Mouse (Mus musculus): Measurements from ENCODE around the gene Actb.
"Not testable (repeated sequence)": the region's sequence is repeated elsewhere in the genome, so short reads cannot be mapped to it uniquely, and the experiment has no call there.

Actb gene

DNA sequence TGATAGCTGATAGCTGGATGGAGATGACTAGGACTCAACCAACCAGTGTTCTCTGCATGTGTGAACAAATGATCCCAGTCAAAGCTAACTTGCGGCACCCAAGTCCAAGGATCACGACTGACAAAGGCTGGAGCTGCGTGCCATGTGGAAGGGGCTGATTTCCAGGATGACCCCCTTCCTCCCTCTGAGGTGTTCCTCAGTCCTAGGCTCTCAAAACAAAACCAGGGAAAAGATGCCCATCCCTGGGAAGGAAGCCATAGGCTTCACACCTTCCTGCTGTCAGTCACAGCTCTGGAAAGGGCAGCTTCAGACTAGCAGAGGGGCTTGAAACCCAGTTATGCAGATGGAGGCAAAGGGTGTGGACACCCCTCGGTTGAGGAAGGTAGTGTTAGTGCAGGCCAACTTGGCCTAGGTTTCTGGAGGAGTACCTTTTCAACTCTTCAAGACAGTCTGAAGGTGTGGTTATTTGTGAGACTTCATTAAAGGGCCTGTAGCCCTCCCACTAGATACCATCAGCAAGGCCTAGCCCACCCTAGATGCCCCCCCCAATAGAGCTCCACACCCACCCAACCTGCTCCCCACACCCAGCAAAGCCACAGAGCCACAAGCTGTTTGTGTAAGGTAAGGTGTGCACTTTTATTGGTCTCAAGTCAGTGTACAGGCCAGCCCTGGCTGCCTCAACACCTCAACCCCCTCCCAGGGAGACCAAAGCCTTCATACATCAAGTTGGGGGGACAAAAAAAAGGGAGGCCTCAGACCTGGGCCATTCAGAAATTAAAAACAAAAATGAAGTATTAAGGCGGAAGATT lies 3.8 kb downstream of the Actb start:
- no peak for DNase-seq (ENCODE audit: low read depth in 2 of 2, low spot score in 2 of 2)

DNA sequence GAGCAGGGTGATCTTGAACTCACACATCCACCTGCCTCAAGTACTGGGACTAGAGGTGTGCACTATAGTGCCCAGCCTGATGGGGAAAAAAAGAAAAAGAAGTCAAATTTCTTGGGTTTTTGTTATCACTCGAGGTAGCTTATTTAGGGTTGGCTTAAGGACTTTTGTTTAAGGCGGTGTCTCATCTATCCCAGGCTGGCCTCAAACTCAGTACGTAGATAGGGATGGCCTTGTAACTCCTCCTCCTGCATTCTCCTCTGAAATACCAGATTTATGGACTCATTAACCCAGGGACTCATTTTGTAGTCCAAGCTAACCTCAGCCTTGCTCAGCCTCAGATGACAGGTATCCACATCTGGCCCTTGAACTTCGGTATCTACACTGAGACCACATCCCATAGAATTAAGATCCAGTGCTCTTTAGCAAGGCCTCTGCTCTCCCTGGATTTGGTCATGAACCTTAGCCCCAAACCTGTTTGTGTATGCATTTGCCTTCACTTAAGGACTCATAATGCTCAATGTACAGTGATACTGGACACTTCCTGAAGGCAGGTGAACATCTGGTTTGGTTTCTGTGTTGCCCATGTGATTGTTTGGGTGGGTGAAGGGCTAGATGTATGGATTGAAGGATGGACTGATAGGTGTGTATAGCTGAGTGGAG lies 4.6 kb downstream of the Actb start:
- DNase-seq (ENCODE audit: low read depth in 2 of 2, low spot score in 2 of 2): no peak

DNA sequence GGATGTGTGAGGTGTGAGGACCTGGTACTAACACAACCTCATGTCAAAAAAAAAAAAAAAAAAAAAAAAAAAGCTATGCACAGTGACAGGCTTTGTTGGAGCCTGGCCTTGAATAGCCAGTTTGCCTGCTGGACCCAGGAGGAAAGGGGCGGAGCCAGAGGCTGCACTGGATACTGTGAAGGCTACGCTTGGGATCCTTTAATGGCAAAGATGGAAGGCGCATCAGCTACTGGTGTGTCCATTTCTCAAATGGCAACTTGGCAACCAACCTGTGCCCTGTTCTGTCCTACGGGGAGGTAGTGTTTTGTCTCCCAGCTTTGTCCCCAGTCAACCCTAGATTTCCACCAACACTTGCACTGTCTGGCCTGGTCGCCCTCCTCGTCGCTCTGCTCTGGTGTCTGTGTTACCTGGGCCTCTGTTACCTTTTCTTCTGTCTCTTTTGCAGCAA lies 5.2 kb downstream of the Actb start:
- no peak for DNase-seq (ENCODE audit: low read depth in 2 of 2, low spot score in 2 of 2)

DNA sequence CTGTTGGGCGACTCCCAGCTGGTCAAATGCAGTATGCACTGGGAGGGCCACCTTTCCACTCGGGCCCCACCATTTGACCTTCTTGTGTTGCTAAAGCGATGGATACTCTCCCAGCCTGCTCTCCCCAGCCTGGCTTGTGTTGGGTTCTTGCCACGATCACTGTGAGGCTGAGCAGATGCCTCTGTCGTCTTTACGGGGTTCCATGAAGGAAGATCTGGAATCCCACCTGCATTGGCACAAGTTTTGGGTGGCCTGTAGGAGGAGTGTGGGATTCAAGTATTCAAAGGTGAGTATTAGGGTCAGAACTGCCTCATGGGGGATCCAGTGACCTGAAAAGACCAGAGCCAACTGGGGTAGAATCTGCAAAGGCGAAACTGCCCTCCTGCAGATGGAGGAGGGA lies 5.9 kb downstream of the Actb start:
- DNase-seq (ENCODE audit: low read depth in 2 of 2, low spot score in 2 of 2): no peak

DNA sequence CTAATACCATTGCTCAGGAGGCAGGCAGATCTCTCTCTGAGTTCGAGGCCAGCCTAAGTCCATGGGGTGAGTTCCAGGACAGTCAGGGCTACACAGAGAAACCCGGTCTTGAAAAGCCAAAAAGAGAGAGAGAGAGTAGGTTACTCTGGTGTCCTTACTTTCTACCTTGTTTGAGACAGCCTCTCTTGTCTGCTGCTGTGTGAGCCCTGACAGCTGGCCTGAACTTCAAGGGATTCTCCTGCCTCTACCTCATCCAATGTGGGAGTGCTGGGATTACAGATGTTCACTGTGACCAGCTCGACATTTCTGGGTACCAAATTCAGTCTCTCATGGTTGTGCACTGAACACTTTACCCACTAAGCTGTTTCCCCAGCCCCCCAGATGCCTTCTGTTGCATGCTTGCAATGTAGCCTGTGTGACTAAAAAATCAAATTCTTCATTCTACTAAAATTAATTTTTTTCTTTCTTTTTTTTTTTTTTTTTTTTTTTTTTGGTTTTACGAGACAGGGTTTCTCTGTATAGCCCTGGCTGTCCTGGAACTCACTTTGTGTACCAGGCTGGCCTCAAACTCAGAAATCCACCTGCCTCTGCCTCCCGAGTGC lies 6.5 kb downstream of the Actb start:
- DNase-seq (ENCODE audit: low read depth in 2 of 2, low spot score in 2 of 2): no peak

DNA sequence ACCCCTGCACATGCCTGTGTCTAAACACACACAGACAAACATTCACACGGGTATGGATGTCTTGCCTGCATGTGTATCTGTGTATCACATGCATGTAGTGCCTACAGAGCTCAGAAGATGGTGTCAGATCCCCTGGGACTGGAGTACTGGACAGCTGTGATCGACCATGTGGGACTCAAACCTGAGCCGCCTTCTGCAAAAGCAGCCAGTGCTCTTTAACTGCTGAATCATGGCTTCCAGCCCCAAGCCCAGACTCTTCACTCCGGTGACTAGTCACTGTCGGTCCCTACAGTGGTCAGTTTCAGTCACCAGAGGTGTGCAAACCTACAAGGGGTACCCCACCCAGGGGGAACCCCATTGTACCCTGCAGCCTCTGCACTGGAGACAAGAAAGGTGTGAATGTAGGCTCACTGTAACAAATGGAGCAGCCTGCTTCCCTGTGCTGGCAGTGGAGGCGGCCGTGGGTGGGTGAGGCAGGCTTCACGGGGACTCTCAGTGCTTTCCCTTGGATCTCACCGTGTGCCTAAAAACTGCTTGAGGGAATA lies 7.4 kb downstream of the Actb start:
- DNase-seq (ENCODE audit: low read depth in 2 of 2, low spot score in 2 of 2): no peak

DNA sequence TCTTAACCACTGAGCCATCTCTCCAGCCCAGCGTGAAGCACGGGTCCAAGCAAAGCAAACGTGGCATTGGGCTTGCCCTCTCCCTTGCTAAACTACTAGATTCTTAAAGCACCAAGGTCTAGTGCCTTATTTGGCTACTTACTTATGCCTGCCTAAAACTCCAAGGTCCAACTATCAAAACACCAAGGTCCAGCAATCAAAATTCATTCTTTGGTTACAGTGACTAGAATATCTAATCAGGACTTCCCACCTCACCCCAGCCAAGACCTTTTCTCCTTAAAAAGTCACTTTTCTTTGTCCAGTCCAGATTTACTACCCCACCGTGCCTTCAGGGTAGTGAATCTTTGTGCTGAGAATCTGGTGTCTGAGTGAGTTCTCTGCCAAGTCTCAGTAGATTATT lies 8.2 kb downstream of the Actb start:
- DNase-seq (ENCODE audit: low read depth in 2 of 2, low spot score in 2 of 2): no peak

DNA sequence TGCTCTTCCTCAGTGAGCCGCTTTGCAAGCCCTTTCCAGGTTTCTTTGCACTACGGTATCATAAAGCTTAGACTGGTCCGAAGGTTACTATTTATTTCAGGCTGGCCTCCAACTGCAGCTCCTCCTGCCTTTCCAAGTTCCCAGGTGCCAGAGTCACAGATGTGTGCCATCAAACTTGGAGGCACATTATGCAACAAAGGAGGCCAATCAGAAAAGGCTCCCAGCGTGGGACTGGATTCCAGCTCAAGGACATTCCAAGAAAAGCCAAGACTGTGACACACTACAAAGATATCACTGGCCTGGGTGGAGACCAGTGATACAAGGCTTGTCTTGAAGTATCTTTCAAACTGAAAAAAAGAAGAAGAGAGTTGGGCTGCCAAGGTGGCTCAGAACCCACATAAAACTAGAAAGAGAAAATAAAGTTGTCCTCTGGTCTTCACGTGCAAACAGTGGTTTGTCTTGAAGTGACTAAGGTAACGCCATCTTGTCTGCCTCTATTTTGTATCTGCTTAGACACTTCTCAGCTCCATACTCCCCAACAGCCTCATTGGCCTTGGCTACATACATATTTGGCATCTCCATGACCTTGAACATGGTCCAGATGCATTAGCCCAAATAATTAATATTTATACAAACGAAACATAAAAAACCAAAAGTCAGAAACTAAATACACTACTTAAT lies 8.8 kb downstream of the Actb start:
- DNase-seq (ENCODE audit: low read depth in 2 of 2, low spot score in 2 of 2): no peak

DNA sequence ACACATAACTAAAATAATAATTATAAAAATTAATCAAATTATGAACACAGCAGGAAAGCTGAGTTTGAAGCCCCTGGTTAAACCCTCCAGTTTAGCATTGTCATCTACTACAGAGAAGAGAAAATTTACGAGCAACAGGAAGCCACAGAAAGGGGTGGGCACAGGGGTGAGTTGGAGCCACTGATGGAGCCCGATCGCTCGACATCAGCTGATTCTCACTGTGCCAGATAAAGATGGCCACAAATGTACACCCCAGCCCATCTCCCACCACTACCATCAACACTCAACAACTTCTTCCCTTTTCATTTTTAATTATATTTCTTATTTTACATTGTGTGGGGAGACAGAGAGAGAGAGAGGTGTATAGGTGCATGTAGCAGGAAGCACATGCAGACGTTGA lies 9.8 kb downstream of the Actb start:
- peak in 1 of 2 experiments; percentile 57 for DNase-seq (ENCODE audit: low read depth in 2 of 2, low spot score in 2 of 2)

DNA sequence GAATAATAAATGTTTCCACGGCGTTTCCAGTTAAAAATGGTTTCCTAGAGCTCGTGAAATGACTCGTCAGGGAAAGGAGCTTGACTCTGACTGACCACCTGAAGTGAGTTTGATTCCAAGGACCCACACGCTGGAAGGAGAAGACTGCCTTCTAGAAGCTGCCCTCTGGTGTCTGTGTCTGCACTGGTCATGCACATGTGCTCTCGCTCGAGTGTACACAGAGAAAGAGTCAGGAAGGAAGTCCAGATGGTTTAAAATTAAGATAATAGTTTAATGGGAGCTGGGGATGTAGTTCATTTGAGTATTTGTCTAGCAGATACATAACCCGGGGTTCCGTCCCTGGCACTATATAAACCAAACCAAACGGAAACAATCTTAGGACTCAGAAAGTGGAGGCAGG lies 10.4 kb downstream of the Actb start:
- DNase-seq (ENCODE audit: low read depth in 2 of 2, low spot score in 2 of 2): no peak

DNA sequence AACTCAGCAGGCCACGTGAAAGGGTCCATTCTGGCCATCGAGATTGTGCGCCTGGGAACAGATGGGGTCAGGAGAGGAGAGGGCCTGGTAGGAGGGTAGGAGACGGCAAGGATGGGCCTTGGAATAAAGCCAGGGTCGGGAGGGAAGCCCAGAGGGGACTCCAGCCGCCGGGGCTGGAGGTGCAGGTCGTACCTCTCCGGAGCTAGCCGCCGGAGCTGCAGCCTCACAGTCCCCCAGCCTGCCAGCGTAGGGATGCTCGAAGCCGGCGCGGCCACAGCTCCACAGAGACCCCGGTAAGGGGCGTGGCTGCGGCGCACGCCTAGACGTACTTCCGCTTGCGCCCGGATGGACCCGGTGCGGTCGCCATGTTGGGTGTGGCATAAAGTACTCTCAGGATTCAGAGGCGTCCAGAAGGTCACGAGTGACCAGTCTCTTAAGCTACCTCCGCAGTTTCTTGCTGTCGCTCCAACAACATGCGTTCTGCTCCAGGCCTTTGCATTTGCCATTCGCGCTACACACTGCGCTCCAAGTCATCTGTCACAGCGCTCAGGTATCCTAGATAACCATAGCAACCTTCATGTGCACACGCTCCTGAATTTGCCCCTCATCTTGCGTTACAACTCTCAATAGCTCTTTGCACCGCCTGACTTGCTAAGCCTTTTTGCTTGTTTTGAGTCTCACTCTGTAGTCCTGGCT lies 11.5 kb downstream of the Actb start, which contains the start of gene Fbxl18:
Fbxl18 (minus strand) TSS at position 504 of the 696 bp plus-strand sequence.
- DNase-seq (ENCODE audit: low read depth in 2 of 2, low spot score in 2 of 2): peak; percentile 68 to 77

DNA sequence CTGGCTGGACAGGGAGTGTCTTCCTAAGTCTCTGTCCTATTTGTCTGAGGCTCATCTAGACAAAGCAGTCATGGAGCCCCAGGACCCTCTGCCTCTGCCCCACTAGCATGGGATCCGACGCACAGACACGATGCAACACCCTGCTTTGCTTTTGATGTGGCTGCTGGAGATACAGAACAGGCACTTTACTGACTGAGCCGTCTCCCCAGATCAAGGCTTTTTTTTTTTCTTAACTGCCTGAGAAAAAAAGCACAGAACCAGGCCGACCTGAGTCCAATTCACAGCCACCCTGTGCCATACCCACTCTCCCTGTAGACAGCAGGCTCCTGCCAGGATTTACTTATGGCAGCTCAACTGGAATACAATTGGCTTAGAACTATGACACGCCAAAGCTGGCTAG lies 15.2 kb downstream of the Actb start:
- no peak for DNase-seq (ENCODE audit: low read depth in 2 of 2, low spot score in 2 of 2)

DNA sequence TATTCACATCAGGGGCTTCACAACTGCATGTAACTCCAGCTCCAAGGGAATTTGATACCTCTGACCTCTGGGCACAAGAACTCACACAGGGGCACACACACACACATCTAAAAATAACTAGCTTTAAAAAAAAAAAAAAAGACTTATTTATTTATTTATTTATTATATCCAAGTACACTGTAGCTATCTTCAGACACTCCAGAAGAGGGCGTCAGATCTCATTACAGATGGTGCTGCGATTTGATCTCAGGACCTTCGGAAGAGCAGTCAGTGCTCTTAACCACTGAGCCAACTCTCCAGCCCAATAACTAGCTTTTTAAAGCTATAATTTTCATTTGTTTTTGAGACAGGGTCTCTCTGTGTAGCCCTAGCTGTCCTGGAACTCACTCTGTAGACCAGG lies 19.0 kb downstream of the Actb start:
- DNase-seq (ENCODE audit: low read depth in 2 of 2, low spot score in 2 of 2): not testable (repeated sequence)

DNA sequence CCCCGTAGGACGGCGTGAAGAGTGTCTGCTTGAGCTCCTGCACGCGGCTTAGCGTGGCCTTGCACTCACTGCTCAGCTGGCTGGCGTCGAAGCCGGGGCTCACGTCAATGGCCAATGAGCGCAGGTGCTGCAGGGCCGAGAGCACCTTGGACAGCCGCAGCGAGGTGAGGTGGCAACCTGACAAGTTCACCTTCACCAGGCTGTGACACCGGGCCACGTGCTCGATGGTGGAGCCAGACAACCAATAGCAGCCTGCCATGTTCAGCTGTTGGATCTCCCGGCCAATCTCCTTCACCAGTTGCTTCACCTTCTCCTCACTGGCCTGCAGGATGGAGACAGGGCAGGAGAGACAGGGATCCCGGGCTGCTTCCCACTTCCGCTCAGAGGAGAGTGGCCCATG lies 19.8 kb downstream of the Actb start:
- DNase-seq (ENCODE audit: low read depth in 2 of 2, low spot score in 2 of 2): no peak

DNA sequence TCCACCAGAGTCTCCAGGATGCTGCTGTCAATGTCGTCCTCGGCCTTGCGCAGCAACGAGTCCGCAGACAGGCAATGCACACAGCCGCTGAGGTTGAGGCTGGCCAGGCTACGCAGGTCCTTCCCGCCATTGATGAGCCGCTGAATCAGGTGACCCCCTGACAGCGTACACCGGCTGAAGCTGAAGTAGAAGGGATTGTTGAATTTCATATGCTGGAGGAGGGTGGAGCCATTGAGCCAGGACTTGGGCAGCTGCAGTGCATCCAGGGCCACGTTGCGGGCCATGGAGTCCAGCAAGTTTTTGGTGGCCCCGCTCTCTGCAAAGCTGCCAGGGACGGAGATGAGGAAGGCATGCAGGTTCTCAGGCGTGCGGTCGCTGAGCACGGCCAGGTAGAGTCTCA lies 20.4 kb downstream of the Actb start:
- no peak for DNase-seq (ENCODE audit: low read depth in 2 of 2, low spot score in 2 of 2)

DNA sequence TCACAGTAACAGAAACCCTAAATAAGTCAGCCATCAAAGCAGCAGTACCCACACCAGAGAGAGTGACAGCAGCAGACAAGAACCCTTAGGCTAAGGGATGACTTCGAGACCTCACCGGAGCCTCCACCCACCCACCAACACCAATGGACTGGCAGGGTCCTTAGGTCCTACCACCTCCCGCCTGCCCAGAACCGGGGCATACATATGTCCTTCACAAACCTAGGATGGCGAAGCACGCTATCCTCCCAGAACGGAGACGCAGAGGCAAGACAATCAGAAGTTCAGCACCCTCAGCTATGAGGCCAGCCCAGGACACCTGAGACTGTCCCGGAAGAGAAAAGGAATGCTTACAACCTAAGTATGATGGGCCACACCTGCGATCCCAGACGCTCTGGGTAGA lies 24.1 kb downstream of the Actb start:
- DNase-seq (ENCODE audit: low read depth in 2 of 2, low spot score in 2 of 2): no peak

DNA sequence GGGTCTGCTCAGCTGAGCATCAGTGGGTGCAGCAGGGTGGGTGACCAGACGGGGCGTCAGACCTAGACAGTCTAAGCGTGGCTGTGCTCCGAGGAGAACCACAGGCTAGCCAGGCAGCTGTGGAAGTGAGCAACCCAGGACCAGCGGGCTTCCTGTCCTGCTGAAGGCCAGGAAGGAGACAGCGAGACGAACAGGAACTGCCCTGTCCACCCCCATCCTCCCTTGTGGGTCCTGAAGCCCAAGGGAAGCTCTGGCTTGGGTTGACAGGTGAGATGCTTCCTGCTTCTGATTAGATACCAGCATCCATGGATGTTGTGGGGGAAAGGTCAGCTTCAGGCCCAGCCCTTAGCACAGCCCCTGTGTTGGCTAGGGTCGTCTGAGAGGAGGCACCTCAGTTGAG lies 24.6 kb downstream of the Actb start:
- DNase-seq (ENCODE audit: low read depth in 2 of 2, low spot score in 2 of 2): no peak

DNA sequence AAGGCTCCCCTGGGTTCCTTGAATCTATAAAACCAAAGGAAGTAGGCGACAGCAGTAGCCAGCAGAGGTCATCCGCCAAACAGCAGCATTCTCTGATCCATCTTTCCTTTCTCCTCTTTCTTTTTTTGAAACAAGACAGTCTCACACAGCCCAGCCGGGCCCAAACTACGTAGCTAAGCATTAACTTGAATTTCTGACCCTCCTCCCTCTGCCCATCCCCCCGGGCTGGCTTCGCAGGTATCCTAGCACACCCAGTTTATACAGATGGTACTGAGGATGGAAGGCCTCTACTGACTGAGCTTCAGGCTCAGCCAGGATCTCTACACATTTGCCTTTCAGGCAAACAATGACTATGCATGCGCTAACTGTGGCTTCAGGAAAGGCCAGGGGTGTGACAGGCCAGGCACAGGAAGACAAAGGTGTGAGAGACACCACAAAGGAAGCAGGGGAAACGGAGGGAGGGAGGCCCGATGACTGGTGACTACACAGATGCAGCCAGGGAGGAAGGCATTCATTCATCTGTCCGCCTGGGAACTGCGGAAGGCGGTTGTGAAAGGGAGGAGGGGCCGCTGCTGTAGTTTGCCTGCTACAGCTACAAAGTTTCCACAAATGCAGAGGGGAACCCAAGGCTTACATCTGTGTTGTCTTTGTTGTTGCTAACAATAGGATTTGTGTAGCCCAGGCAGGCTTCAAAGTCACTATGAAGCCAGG lies 25.6 kb downstream of the Actb start:
- DNase-seq (ENCODE audit: low read depth in 2 of 2, low spot score in 2 of 2): no peak

DNA sequence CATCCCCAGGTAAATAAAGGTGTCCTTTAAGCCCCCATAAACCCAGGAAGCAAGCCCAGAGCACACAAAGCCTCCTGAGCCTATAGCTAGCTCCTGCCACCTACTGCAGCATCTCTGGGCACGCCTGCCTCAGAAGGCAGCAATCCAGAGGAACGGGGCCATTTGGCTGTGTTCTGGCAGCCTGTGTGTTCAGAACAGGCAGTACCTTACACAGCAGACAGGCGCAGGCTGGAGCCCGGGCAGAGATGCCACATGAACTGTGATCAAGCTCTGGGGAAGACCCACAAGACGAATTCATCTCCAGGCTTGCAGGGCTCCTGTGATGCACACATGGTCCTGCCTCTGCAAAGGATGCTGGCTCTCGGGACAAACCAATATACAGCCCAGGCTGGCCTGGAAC lies 26.3 kb downstream of the Actb start:
- DNase-seq (ENCODE audit: low read depth in 2 of 2, low spot score in 2 of 2): no peak
